Mouse (Mus musculus) CD8-positive naive resting alpha-beta T cell, adult 2 months (primary cell): ENCODE measurements around the gene Arhgef28.
"Not testable (repeated sequence)": the region's sequence is repeated elsewhere in the genome, so short reads cannot be mapped to it uniquely, and the experiment has no call there.

Experiments used
- DNase-seq, 2 experiments: peaks; one replicate each; pipeline ENCODE4 v3.0.0; 2022; ENCODE audit warnings: low read depth in 2 of 2, low spot score in 2 of 2

The Arhgef28 gene

GRCm38 (mm10) chr13:98074871-98075270 is 131.4 kb downstream of the Arhgef28 start:
- no peak for DNase-seq

- no peak for DNase-seq
These were observed 133.0 kb downstream of the Arhgef28 start for GRCm38 (mm10) chr13:98073190-98073589.

GRCm38 (mm10) chr13:98070458-98070857 is 135.8 kb downstream of the Arhgef28 start:
- DNase-seq = no peak

GRCm38 (mm10) chr13:98069646-98070045 is 136.6 kb downstream of the Arhgef28 start:
- DNase-seq = no peak

GRCm38 (mm10) chr13:98062843-98063242 is 143.4 kb downstream of the Arhgef28 start:
- no peak for DNase-seq

GRCm38 (mm10) chr13:98060121-98060520 is 146.1 kb downstream of the Arhgef28 start:
- not testable (repeated sequence) for DNase-seq

GRCm38 (mm10) chr13:98055194-98055593 is 151.0 kb downstream of the Arhgef28 start:
- DNase-seq = no peak

- peak in 1 of 2 experiments; percentile 38 for DNase-seq
These were observed 165.6 kb downstream of the Arhgef28 start for GRCm38 (mm10) chr13:98040628-98041150.

- no peak for DNase-seq
These were observed 167.5 kb downstream of the Arhgef28 start for GRCm38 (mm10) chr13:98038731-98039130.

- DNase-seq = no peak
These were observed 168.5 kb downstream of the Arhgef28 start for GRCm38 (mm10) chr13:98037693-98038092.

GRCm38 (mm10) chr13:98031642-98031960 is 174.6 kb downstream of the Arhgef28 start:
- DNase-seq = no peak

- DNase-seq = peak; percentile 54 to 65
These were observed 175.1 kb downstream of the Arhgef28 start for GRCm38 (mm10) chr13:98030959-98031641.

- no peak for DNase-seq
These were observed 176.2 kb downstream of the Arhgef28 start for GRCm38 (mm10) chr13:98030041-98030440.

- DNase-seq = no peak
These were observed 177.5 kb downstream of the Arhgef28 start for GRCm38 (mm10) chr13:98028711-98029250.

- no peak for DNase-seq
These were observed 178.5 kb downstream of the Arhgef28 start for GRCm38 (mm10) chr13:98027641-98028204.

- DNase-seq = no peak
These were observed 179.1 kb downstream of the Arhgef28 start for GRCm38 (mm10) chr13:98027122-98027521.

- DNase-seq = no peak
These were observed 180.3 kb downstream of the Arhgef28 start for GRCm38 (mm10) chr13:98025706-98026504.

- peak in 1 of 2 experiments; percentile 12 for DNase-seq
These were observed 181.1 kb downstream of the Arhgef28 start for GRCm38 (mm10) chr13:98025162-98025561.

- DNase-seq = no peak
These were observed 181.6 kb downstream of the Arhgef28 start for GRCm38 (mm10) chr13:98024680-98025079.

GRCm38 (mm10) chr13:98021906-98022305 is 184.3 kb downstream of the Arhgef28 start:
- DNase-seq = no peak

- not testable (repeated sequence) for DNase-seq
These were observed 187.4 kb downstream of the Arhgef28 start for GRCm38 (mm10) chr13:98018837-98019236.
